Mouse (Mus musculus): ENCODE measurements around the gene Foxp1.

Gene Foxp1

GRCm38 (mm10) chr6:99282866-99283657 is 239.5 kb downstream of the Foxp1 start:
- no peak for DNase-seq (ENCODE audit: low spot score)

GRCm38 (mm10) chr6:99281433-99281832 is 241.1 kb downstream of the Foxp1 start:
- no peak for DNase-seq (ENCODE audit: low spot score)

- no peak for DNase-seq (ENCODE audit: low spot score)
These were observed 241.9 kb downstream of the Foxp1 start for GRCm38 (mm10) chr6:99280619-99281018.

- DNase-seq (ENCODE audit: low spot score): no peak
These were observed 245.3 kb downstream of the Foxp1 start for GRCm38 (mm10) chr6:99277251-99277650.

GRCm38 (mm10) chr6:99276297-99276653 is 246.2 kb downstream of the Foxp1 start:
- no peak for DNase-seq (ENCODE audit: low spot score)

GRCm38 (mm10) chr6:99275381-99276296 is 246.9 kb downstream of the Foxp1 start:
- no peak for DNase-seq (ENCODE audit: low spot score)

- DNase-seq (ENCODE audit: low spot score): no peak
These were observed 247.9 kb downstream of the Foxp1 start for GRCm38 (mm10) chr6:99274667-99275066.

- no peak for DNase-seq (ENCODE audit: low spot score)
These were observed 248.3 kb downstream of the Foxp1 start for GRCm38 (mm10) chr6:99274222-99274621.

- DNase-seq (ENCODE audit: low spot score): no peak
These were observed 249.3 kb downstream of the Foxp1 start for GRCm38 (mm10) chr6:99273177-99273576.

GRCm38 (mm10) chr6:99272174-99272573 is 250.3 kb downstream of the Foxp1 start:
- DNase-seq (ENCODE audit: low spot score): no peak

- no peak for DNase-seq (ENCODE audit: low spot score)
These were observed 250.8 kb downstream of the Foxp1 start for GRCm38 (mm10) chr6:99271741-99272140.

- DNase-seq (ENCODE audit: low spot score): no peak
These were observed 252.6 kb downstream of the Foxp1 start for GRCm38 (mm10) chr6:99269921-99270320.

- DNase-seq (ENCODE audit: low spot score): peak; percentile 19
These were observed 254.1 kb downstream of the Foxp1 start for GRCm38 (mm10) chr6:99268171-99269061.

- DNase-seq (ENCODE audit: low spot score): no peak
These were observed 256.4 kb downstream of the Foxp1 start for GRCm38 (mm10) chr6:99265945-99266656.

- no peak for DNase-seq (ENCODE audit: low spot score)
These were observed 257.3 kb downstream of the Foxp1 start for GRCm38 (mm10) chr6:99265173-99265572.

- DNase-seq (ENCODE audit: low spot score): no peak
These were observed 258.1 kb downstream of the Foxp1 start for GRCm38 (mm10) chr6:99264192-99265093.

GRCm38 (mm10) chr6:99263886-99264185 is 258.7 kb downstream of the Foxp1 start:
- no peak for DNase-seq (ENCODE audit: low spot score)

GRCm38 (mm10) chr6:99263061-99263885 is 259.2 kb downstream of the Foxp1 start:
- no peak for DNase-seq (ENCODE audit: low spot score)

GRCm38 (mm10) chr6:99261737-99262130 is 260.8 kb downstream of the Foxp1 start:
- no peak for DNase-seq (ENCODE audit: low spot score)

Measured in layer of hippocampus, adult 11-12 months (tissue).